Mouse (Mus musculus) central nervous system, embryonic 18 days (tissue): ENCODE results near the gene Ngly1. TPM values are rescaled to one million over a fixed set of nuclear protein-coding genes. Genes with fewer than 3 reads are reported as not detected.

Experiments
- polyA plus RNA-seq: library from polyadenylated mRNA; depleted of rRNA; stranded (reverse); fragments of >200 nt; gene quantifications from 2 replicates; pipeline ENCODE4 v1.2.3, GENCODE M21; 2012; rRNA removed

Gene Ngly1
- 13.2 and 15.2 TPM in 2 replicates for polyA plus RNA-seq

GRCm38 (mm10) chr14:16249171-16249874 lies at the start of gene Ngly1, which contains the start of gene Oxsm:
TSS of gene Ngly1 (plus strand) at chr14:16249280.
TSS of gene Oxsm (minus strand) at chr14:16249808.

Other genes starting within 250 kb of the Ngly1 start
- 3.4 and 4.1 TPM in 2 replicates for gene Oxsm, start 528 bp downstream of the Ngly1 start, polyA plus RNA-seq
- gene Top2b, start 115.9 kb downstream of the Ngly1 start, polyA plus RNA-seq, result 88.0 and 107 TPM in 2 replicates